Mouse (Mus musculus) spleen, adult 2 months (tissue): ENCODE results near the gene P2ry14.
"Not testable (repeated sequence)": the region's sequence is repeated elsewhere in the genome, so short reads cannot be mapped to it uniquely, and the experiment has no call there.

ENCODE experiments used
- CTCF ChIP-seq: fragments of 200-500 bp; IDR thresholded peaks from 2 replicates; pipeline ENCODE4 v1.5.1; 2011; ENCODE audit warnings: mild to moderate bottlenecking, inconsistent platforms; ENCODE audit not compliant: insufficient read depth, insufficient read length, insufficient replicate concordance; ENCODE audit errors: extremely low read depth
- POLR2A ChIP-seq: fragments of 200-500 bp; IDR thresholded peaks from 2 replicates; pipeline ENCODE4 v1.6.1; 2011; ENCODE audit warnings: low read depth, low read length, inconsistent platforms

GRCm38 (mm10) chr3:59113291-59113690 is 40.1 kb downstream of the P2ry14 start:
- not testable (repeated sequence) for TF ChIP-seq CTCF, POLR2A
